Mouse (Mus musculus) olfactory bulb, adult 2 months (tissue): Measurements from ENCODE around the gene Zfp64. TPM values are rescaled to one million over a fixed set of nuclear protein-coding genes. Genes with fewer than 3 reads are reported as not detected.

Experiments used
- H3K27ac ChIP-seq: fragments of 200-500 bp; 2 replicates; pipeline ENCODE4 v1.5.1; 2012; ENCODE audit warnings: low read depth, low read length; ENCODE audit not compliant: insufficient read depth
- H3K4me1 ChIP-seq: fragments of 200-500 bp; 2 replicates; pipeline ENCODE4 v1.6.1; 2012; ENCODE audit warnings: low read length; ENCODE audit not compliant: control insufficient read depth, insufficient read depth
- H3K4me3 ChIP-seq: fragments of 200-500 bp; 2 replicates; pipeline ENCODE4 v1.5.1; 2012; ENCODE audit warnings: mild to moderate bottlenecking, low read depth, low read length, moderate library complexity; ENCODE audit not compliant: insufficient read depth
- CTCF ChIP-seq: fragments of 200-500 bp; IDR thresholded peaks from 2 replicates; pipeline ENCODE4 v1.5.1; 2012; ENCODE audit warnings: low read depth, mild to moderate bottlenecking, low read length, moderate library complexity; ENCODE audit not compliant: insufficient read depth
- POLR2A ChIP-seq: fragments of 200-500 bp; IDR thresholded peaks from 2 replicates; pipeline ENCODE4 v1.6.1; 2012; ENCODE audit warnings: mild to moderate bottlenecking, low read depth, low read length, moderate library complexity; ENCODE audit not compliant: insufficient read depth
- WGBS: fragments of 180-500 bp; shearing (Covaris S2); methylation state at CpG from one replicate; pipeline ENCODE4 v1.1.7; 2018; 5-methylcytosine and 5-hydroxymethylcytosine counted together
- polyA plus RNA-seq: library from polyadenylated mRNA; stranded (reverse); fragments of >200 nt; gene quantifications from 2 replicates; pipeline ENCODE4 v1.2.4, GENCODE M21; 2012; ENCODE audit warnings: low replicate concordance; ENCODE audit not compliant: missing spikeins, insufficient read depth, insufficient read length

Zfp64 gene
- not detected in 2 replicates for polyA plus RNA-seq

GRCm38 (mm10) chr2:168954835-168955716, at the start of gene Zfp64:
Gene Zfp64, minus strand, starts transcription at chr2:168955587.
- H3K27ac ChIP-seq = peak within 1 kb of the TSS; percentile 65
- peak within 1 kb of the TSS; percentile 56 for H3K4me3 ChIP-seq
- peaks cover 14% of the 10 kb centered on the region for H3K4me1 ChIP-seq
- WGBS = under 1% methylated on average over 52 of the region's 52 CpGs
- TF ChIP-seq CTCF (peak; percentile 49), POLR2A (peak; percentile 81)

- 74% methylated on average over 22 of the region's 22 CpGs for WGBS
- Histone ChIP-seq H3K4me1 (no peaks in the 10 kb centered on the region), H3K4me3 (no peak overlapping the region), H3K27ac (no peak overlapping the region)
- TF ChIP-seq POLR2A (no peak), CTCF (no peak)
These were observed 37.4 kb upstream of the Zfp64 start for GRCm38 (mm10) chr2:168992642-168993420.

GRCm38 (mm10) chr2:168990957-168991356, 35.6 kb upstream of the Zfp64 start:
- 66% methylated on average over 4 of the region's 4 CpGs for WGBS
- Histone ChIP-seq H3K4me1 (no peaks in the 10 kb centered on the region), H3K4me3 (no peak overlapping the region), H3K27ac (no peak overlapping the region)
- TF ChIP-seq CTCF = no peak
- no peak for TF ChIP-seq POLR2A

GRCm38 (mm10) chr2:168990061-168990753, 34.8 kb upstream of the Zfp64 start:
- 56% methylated on average over 13 of the region's 13 CpGs for WGBS
- Histone ChIP-seq H3K4me1 (no peaks in the 10 kb centered on the region), H3K27ac (no peak overlapping the region), H3K4me3 (no peak overlapping the region)
- TF ChIP-seq POLR2A (no peak), CTCF (no peak)

GRCm38 (mm10) chr2:168988056-168988455, 32.7 kb upstream of the Zfp64 start:
- 96% methylated on average over 1 of the region's 1 CpGs for WGBS
- Histone ChIP-seq H3K4me1 (no peaks in the 10 kb centered on the region), H3K4me3 (no peak overlapping the region), H3K27ac (no peak overlapping the region)
- TF ChIP-seq CTCF (no peak), POLR2A (no peak)

- no peak overlapping the region for H3K27ac ChIP-seq
- 85% methylated on average over 13 of the region's 13 CpGs for WGBS
- no peak overlapping the region for H3K4me3 ChIP-seq
- no peaks in the 10 kb centered on the region for H3K4me1 ChIP-seq
- TF ChIP-seq CTCF (no peak), POLR2A (no peak)
These were observed 32.0 kb upstream of the Zfp64 start for GRCm38 (mm10) chr2:168987421-168987820.

GRCm38 (mm10) chr2:168981951-168982350, 26.6 kb upstream of the Zfp64 start:
- Histone ChIP-seq H3K27ac (no peak overlapping the region), H3K4me3 (no peak overlapping the region), H3K4me1 (peaks cover 4% of the 10 kb centered on the region; the same call in 1 of the 2 replicates)
- 97% methylated on average over 7 of the region's 7 CpGs for WGBS
- TF ChIP-seq POLR2A (no peak), CTCF (no peak)

GRCm38 (mm10) chr2:168981448-168981847, 26.1 kb upstream of the Zfp64 start:
- Histone ChIP-seq H3K27ac (no peak overlapping the region), H3K4me1 (peaks cover 4% of the 10 kb centered on the region; the same call in 1 of the 2 replicates), H3K4me3 (no peak overlapping the region)
- 76% methylated on average over 12 of the region's 12 CpGs for WGBS
- no peak for TF ChIP-seq POLR2A
- no peak for TF ChIP-seq CTCF

- WGBS = 54% methylated on average over 6 of the region's 6 CpGs
- Histone ChIP-seq H3K27ac (no peak overlapping the region), H3K4me3 (no peak overlapping the region), H3K4me1 (peaks cover 4% of the 10 kb centered on the region; the same call in 1 of the 2 replicates)
- TF ChIP-seq CTCF (no peak), POLR2A (no peak)
These were observed 25.5 kb upstream of the Zfp64 start for GRCm38 (mm10) chr2:168980859-168981258.
